Mouse (Mus musculus): ENCODE measurements around the gene Slc4a3.

DNA sequence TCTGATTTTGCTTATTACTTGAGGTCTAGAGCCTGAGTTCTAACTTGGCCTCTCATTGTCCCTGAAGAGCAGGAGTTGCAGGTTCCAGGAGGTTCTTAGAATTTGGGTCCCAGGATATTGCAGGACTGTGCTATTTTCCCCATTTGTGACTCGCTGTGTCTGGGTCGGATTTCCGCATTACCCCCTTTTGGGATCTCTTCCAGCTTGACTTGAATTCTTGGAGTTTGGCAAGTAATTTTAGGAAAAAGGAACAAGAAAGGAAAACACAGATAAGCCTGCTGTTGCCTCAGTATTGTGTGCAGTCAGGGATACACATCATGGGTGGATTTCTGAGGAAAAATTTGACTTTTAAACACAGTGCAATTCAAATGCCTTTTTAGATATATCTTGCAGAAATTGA is 40.7 kb downstream of the Slc4a3 start:
- TF ChIP-seq POLR2A (IDR thresholded peaks at IDR 0.05; ENCODE audit: extremely low read depth, insufficient read depth, low read length): no peak
- TF ChIP-seq CTCF (IDR thresholded peaks at IDR 0.05; ENCODE audit: extremely low read depth, insufficient read depth, low read length): no peak

All from cortical plate, adult 2 months (tissue).